Mouse (Mus musculus): ENCODE data around the gene Stpg2. TPM values are rescaled to one million over a fixed set of nuclear protein-coding genes. Genes with fewer than 3 reads are reported as not detected.
"Not testable (repeated sequence)": the region's sequence is repeated elsewhere in the genome, so short reads cannot be mapped to it uniquely, and the experiment has no call there.

Gene Stpg2
- total and polyA plus RNA-seq, 3 experiments, result not detected

DNA sequence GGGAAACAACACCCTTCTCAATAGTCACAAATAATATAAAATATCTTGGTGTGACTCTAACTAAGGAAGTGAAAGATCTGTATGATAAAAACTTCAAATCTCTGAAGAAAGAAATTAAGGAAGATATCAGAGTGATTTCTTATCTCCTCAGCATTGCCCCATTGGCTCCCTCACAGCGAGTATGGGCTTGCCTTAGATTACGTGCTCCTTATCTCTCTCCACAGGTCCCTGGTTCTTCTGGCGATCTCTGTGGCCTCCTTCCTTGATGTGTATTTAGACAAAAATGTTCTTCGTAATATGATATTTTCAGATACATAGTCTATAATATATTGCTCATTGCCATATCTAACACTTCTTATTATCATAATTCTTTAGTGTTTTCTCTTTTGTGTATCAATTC lies 501.9 kb downstream of the Stpg2 start:
- H3K27ac ChIP-seq (ENCODE audit: insufficient read depth, low read depth); H3K27me3 ChIP-seq (replicated peaks); in situ Hi-C loops (cut with MboI; ENCODE audit: low pct_ligation_motif_present, low pct_unique_long_range_greater_than_20kb, low sequenced_read_pairs); H3K79me2 ChIP-seq (replicated peaks; ENCODE audit: control insufficient read depth, extremely low read depth, insufficient read depth, poor library complexity, severe bottlenecking); H3K36me3 ChIP-seq (replicated peaks in 1 of 2; ENCODE audit: control insufficient read depth in 1 of 2, insufficient read depth in 1 of 2, low read length in 1 of 2); DNase-seq (ENCODE audit: extremely low read depth); H3K4me2 ChIP-seq (ENCODE audit: insufficient read depth, low read depth, poor library complexity, severe bottlenecking); dilution Hi-C loops (cut with MboI; ENCODE audit: extremely low pct_ligation_motif_present, extremely low pct_unique_long_range_greater_than_20kb, low sequenced_read_pairs); H3K9ac ChIP-seq (ENCODE audit: insufficient read depth, low read depth); H3K4me1 ChIP-seq (ENCODE audit: control insufficient read depth in 1 of 2, insufficient read depth in 2 of 2); H3K9me3 ChIP-seq (replicated peaks; ENCODE audit: low read length); H3K4me3 ChIP-seq (replicated peaks in 1 of 3; ENCODE audit: low read depth in 2 of 3, low read length in 2 of 3, poor library complexity in 1 of 3): not testable (repeated sequence)

GRCm38 (mm10) chr3:139709794-139710193 lies 504.3 kb downstream of the Stpg2 start:
- H3K4me1 ChIP-seq (ENCODE audit: control insufficient read depth in 1 of 2, insufficient read depth in 2 of 2), result no peaks in the 10 kb centered on the region
- no peaks in the 10 kb centered on the region for H3K9me3 ChIP-seq (replicated peaks; ENCODE audit: low read length)
- H3K36me3 ChIP-seq (replicated peaks in 1 of 2; ENCODE audit: control insufficient read depth in 1 of 2, insufficient read depth in 1 of 2, low read length in 1 of 2), result no peaks in the 10 kb centered on the region
- no peaks in the 10 kb centered on the region for H3K27me3 ChIP-seq (replicated peaks)
- DNase-seq (ENCODE audit: extremely low read depth), result no peak
- H3K4me2 ChIP-seq (ENCODE audit: insufficient read depth, low read depth, poor library complexity, severe bottlenecking), result no peak overlapping the region; the same call in 1 of the 2 replicates
- H3K9ac ChIP-seq (ENCODE audit: insufficient read depth, low read depth), result no peak overlapping the region
- dilution Hi-C loops (cut with MboI; ENCODE audit: extremely low pct_ligation_motif_present, extremely low pct_unique_long_range_greater_than_20kb, low sequenced_read_pairs) (no loop called here), in situ Hi-C loops (cut with MboI; ENCODE audit: low pct_ligation_motif_present, low pct_unique_long_range_greater_than_20kb, low sequenced_read_pairs) (no loop called here)
- no peaks in the 10 kb centered on the region for H3K79me2 ChIP-seq (replicated peaks; ENCODE audit: control insufficient read depth, extremely low read depth, insufficient read depth, poor library complexity, severe bottlenecking)
- no peak overlapping the region for H3K27ac ChIP-seq (ENCODE audit: insufficient read depth, low read depth)
- TF ChIP-seq MEF2A (IDR thresholded peaks at IDR 0.05; ENCODE audit: borderline replicate concordance, low read depth, low read length) (no peak), BHLHE40 (IDR thresholded peaks at IDR 0.05; ENCODE audit: low read depth, low read length) (no peak), ZC3H11A (IDR thresholded peaks at IDR 0.05; ENCODE audit: low read depth, low read length) (no peak), TBP (conservative IDR thresholded peaks at IDR 0.05; ENCODE audit: low read depth, low read length) (no peak), ELF1 (IDR thresholded peaks at IDR 0.05; ENCODE audit: low read depth, low read length) (no peak), MAX (IDR thresholded peaks at IDR 0.05; ENCODE audit: low read length) (no peak), MYC (IDR thresholded peaks at IDR 0.05; ENCODE audit: low read depth, low read length) (no peak), GABPA (IDR thresholded peaks at IDR 0.05; ENCODE audit: insufficient replicate concordance, low read depth, low read length) (no peak), IRF4 (IDR thresholded peaks at IDR 0.05; ENCODE audit: low read depth, low read length) (no peak), UBTF (IDR thresholded peaks at IDR 0.05; ENCODE audit: low read depth, low read length) (no peak), POLR2A (IDR thresholded peaks at IDR 0.05; ENCODE audit: low read depth, low read length) (no peak), PAX5 (IDR thresholded peaks at IDR 0.05; ENCODE audit: low read length) (no peak), USF2 (conservative IDR thresholded peaks at IDR 0.05; ENCODE audit: low read depth, low read length) (no peak)
- H3K4me3 ChIP-seq (replicated peaks in 1 of 3; ENCODE audit: low read depth in 2 of 3, low read length in 2 of 3, poor library complexity in 1 of 3), result no peak overlapping the region

GRCm38 (mm10) chr3:139728751-139729150 lies 523.3 kb downstream of the Stpg2 start:
- in situ Hi-C loops (cut with MboI; ENCODE audit: low pct_ligation_motif_present, low pct_unique_long_range_greater_than_20kb, low sequenced_read_pairs) (no loop called here), dilution Hi-C loops (cut with MboI; ENCODE audit: extremely low pct_ligation_motif_present, extremely low pct_unique_long_range_greater_than_20kb, low sequenced_read_pairs) (no loop called here)

More at GRCm38 (mm10) chr3:139728751-139729150, 523.3 kb downstream of the Stpg2 start:
- no peaks in the 10 kb centered on the region for H3K36me3 ChIP-seq (replicated peaks in 1 of 2; ENCODE audit: control insufficient read depth in 1 of 2, insufficient read depth in 1 of 2, low read length in 1 of 2)
- no peaks in the 10 kb centered on the region for H3K4me1 ChIP-seq (ENCODE audit: control insufficient read depth in 1 of 2, insufficient read depth in 2 of 2)
- no peaks in the 10 kb centered on the region for H3K27me3 ChIP-seq (replicated peaks)
- no peak overlapping the region for H3K9ac ChIP-seq (ENCODE audit: insufficient read depth, low read depth)
- DNase-seq (ENCODE audit: extremely low read depth), result no peak
- no peaks in the 10 kb centered on the region for H3K79me2 ChIP-seq (replicated peaks; ENCODE audit: control insufficient read depth, extremely low read depth, insufficient read depth, poor library complexity, severe bottlenecking)
- TF ChIP-seq NELFE (IDR thresholded peaks at IDR 0.05; ENCODE audit: low read depth, low read length) (no peak), JUN (IDR thresholded peaks at IDR 0.05; ENCODE audit: insufficient read depth, low read depth, low read length) (no peak), KAT2A (IDR thresholded peaks at IDR 0.05; ENCODE audit: insufficient replicate concordance, low read length) (no peak), CTCF (conservative IDR thresholded peaks at IDR 0.05 in 1 of 2, IDR thresholded peaks at IDR 0.05 in 1 of 2; ENCODE audit: low read depth in 2 of 2, low read length in 2 of 2) (no peak), MXI1 (IDR thresholded peaks at IDR 0.05; ENCODE audit: low read depth, low read length) (no peak), EP300 (IDR thresholded peaks at IDR 0.05; ENCODE audit: low read length) (no peak), ELF1 (IDR thresholded peaks at IDR 0.05; ENCODE audit: low read depth, low read length) (no peak), MEF2A (IDR thresholded peaks at IDR 0.05; ENCODE audit: borderline replicate concordance, low read depth, low read length) (no peak)
- no peak overlapping the region for H3K27ac ChIP-seq (ENCODE audit: insufficient read depth, low read depth)
- H3K4me2 ChIP-seq (ENCODE audit: insufficient read depth, low read depth, poor library complexity, severe bottlenecking), result no peak overlapping the region
- no peak overlapping the region for H3K4me3 ChIP-seq (replicated peaks in 1 of 3; ENCODE audit: low read depth in 2 of 3, low read length in 2 of 3, poor library complexity in 1 of 3)
- H3K9me3 ChIP-seq (replicated peaks; ENCODE audit: low read length), result no peaks in the 10 kb centered on the region
